Mouse (Mus musculus): ENCODE results near the gene Hmcn2.
A peak's percentile ranks its signal among the peaks of the same experiment; 100 is the strongest.

Hmcn2 gene

GRCm38 (mm10) chr2:31314007-31314465 lies at the start of gene Hmcn2:
Hmcn2 (plus strand) TSS chr2:31314415.
- DNase-seq (ENCODE audit: low spot score in 2 of 2), result no peak

GRCm38 (mm10) chr2:31267447-31267846 lies 46.8 kb upstream of the Hmcn2 start:
- no peak for DNase-seq (ENCODE audit: low spot score in 2 of 2)

GRCm38 (mm10) chr2:31268631-31269030 lies 45.6 kb upstream of the Hmcn2 start:
- no peak for DNase-seq (ENCODE audit: low spot score in 2 of 2)

- DNase-seq (ENCODE audit: low spot score in 2 of 2), result no peak
These were observed 45.0 kb upstream of the Hmcn2 start for GRCm38 (mm10) chr2:31269188-31269587.

GRCm38 (mm10) chr2:31269847-31270246 lies 44.4 kb upstream of the Hmcn2 start:
- DNase-seq (ENCODE audit: low spot score in 2 of 2), result no peak

- DNase-seq (ENCODE audit: low spot score in 2 of 2), result no peak
These were observed 43.7 kb upstream of the Hmcn2 start for GRCm38 (mm10) chr2:31270470-31270869.

- no peak for DNase-seq (ENCODE audit: low spot score in 2 of 2)
These were observed 43.1 kb upstream of the Hmcn2 start for GRCm38 (mm10) chr2:31271071-31271470.

GRCm38 (mm10) chr2:31274993-31275392 lies 39.2 kb upstream of the Hmcn2 start:
- no peak for DNase-seq (ENCODE audit: low spot score in 2 of 2)

GRCm38 (mm10) chr2:31277810-31278209 lies 36.4 kb upstream of the Hmcn2 start:
- no peak for DNase-seq (ENCODE audit: low spot score in 2 of 2)

GRCm38 (mm10) chr2:31278483-31278882 lies 35.7 kb upstream of the Hmcn2 start:
- no peak for DNase-seq (ENCODE audit: low spot score in 2 of 2)

- DNase-seq (ENCODE audit: low spot score in 2 of 2), result no peak
These were observed 33.1 kb upstream of the Hmcn2 start for GRCm38 (mm10) chr2:31281138-31281537.

- DNase-seq (ENCODE audit: low spot score in 2 of 2), result no peak
These were observed 31.9 kb upstream of the Hmcn2 start for GRCm38 (mm10) chr2:31282266-31282665.

- no peak for DNase-seq (ENCODE audit: low spot score in 2 of 2)
These were observed 31.3 kb upstream of the Hmcn2 start for GRCm38 (mm10) chr2:31282880-31283279.

- DNase-seq (ENCODE audit: low spot score in 2 of 2), result no peak
These were observed 29.7 kb upstream of the Hmcn2 start for GRCm38 (mm10) chr2:31284531-31284930.

GRCm38 (mm10) chr2:31291421-31291820 lies 22.8 kb upstream of the Hmcn2 start:
- no peak for DNase-seq (ENCODE audit: low spot score in 2 of 2)

- DNase-seq (ENCODE audit: low spot score in 2 of 2), result peak; percentile 53 to 84
These were observed 19.2 kb upstream of the Hmcn2 start for GRCm38 (mm10) chr2:31294985-31295384.

GRCm38 (mm10) chr2:31296395-31296794 lies 17.8 kb upstream of the Hmcn2 start:
- DNase-seq (ENCODE audit: low spot score in 2 of 2), result no peak

- no peak for DNase-seq (ENCODE audit: low spot score in 2 of 2)
These were observed 16.5 kb upstream of the Hmcn2 start for GRCm38 (mm10) chr2:31297602-31298268.

- DNase-seq (ENCODE audit: low spot score in 2 of 2), result no peak
These were observed 15.4 kb upstream of the Hmcn2 start for GRCm38 (mm10) chr2:31298814-31299213.

- no peak for DNase-seq (ENCODE audit: low spot score in 2 of 2)
These were observed 14.9 kb upstream of the Hmcn2 start for GRCm38 (mm10) chr2:31299266-31299665.

- no peak for DNase-seq (ENCODE audit: low spot score in 2 of 2)
These were observed 14.2 kb upstream of the Hmcn2 start for GRCm38 (mm10) chr2:31299996-31300395.

- DNase-seq (ENCODE audit: low spot score in 2 of 2), result no peak
These were observed 11.0 kb upstream of the Hmcn2 start for GRCm38 (mm10) chr2:31303177-31303576.

GRCm38 (mm10) chr2:31304191-31304590 lies 10.0 kb upstream of the Hmcn2 start:
- DNase-seq (ENCODE audit: low spot score in 2 of 2), result no peak

Data from urinary bladder, postnatal 4 days (tissue).